Mouse (Mus musculus): ENCODE results near the gene Irf2bp2.

DNA sequence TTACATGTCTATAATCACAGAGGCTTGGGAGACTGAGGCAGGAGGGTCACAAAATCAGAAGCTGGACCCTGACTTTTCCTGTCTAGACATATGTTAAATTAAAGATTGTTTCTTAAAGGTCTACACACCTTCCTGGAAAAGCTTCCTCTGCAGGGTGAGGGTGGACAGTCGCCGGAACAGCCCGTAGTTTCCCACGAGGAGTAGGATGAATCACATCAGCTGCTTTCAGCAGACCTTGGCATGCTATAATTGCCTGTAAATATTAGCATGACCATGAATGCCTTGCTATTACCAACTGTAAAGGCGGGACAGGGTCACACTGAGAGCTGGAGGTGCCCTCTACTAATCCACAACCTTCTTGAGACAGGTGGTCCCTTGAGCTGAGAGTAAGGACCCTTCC lies 53.5 kb downstream of the Irf2bp2 start:
- no peak for TF ChIP-seq POLR2A (IDR thresholded peaks at IDR 0.05; ENCODE audit: borderline replicate concordance, insufficient read depth, low read length)
- TF ChIP-seq CTCF (IDR thresholded peaks at IDR 0.05; ENCODE audit: borderline replicate concordance, insufficient read depth, low read depth, low read length), result no peak
